Mouse (Mus musculus) gastrocnemius, adult 2 months (tissue): Measurements from ENCODE around the gene Six5. TPM values are rescaled to one million over a fixed set of nuclear protein-coding genes. Genes with fewer than 3 reads are reported as not detected.

ENCODE experiments used
- DNase-seq: peaks from one replicate; pipeline ENCODE4 v3.0.0; 2022
- H3K27ac ChIP-seq: fragments of 200-600 bp; 2 replicates; pipeline ENCODE4 v1.8.1; 2022; ENCODE audit warnings: mild to moderate bottlenecking
- H3K4me3 ChIP-seq: fragments of 200-600 bp; 2 replicates; pipeline ENCODE4 v1.8.1; 2022; ENCODE audit warnings: mild to moderate bottlenecking, moderate library complexity
- CTCF ChIP-seq: fragments of 200-600 bp; IDR thresholded peaks from 2 replicates; pipeline ENCODE4 v1.8.1; 2022; ENCODE audit warnings: antibody characterized with exemption, mild to moderate bottlenecking, moderate library complexity
- intact Hi-C: fragments of 180-260 bp; cut with DNase I; formaldehyde crosslinking; loops from one replicate; pipeline ENCODE4 v1.15.1; 2025
- microRNA-seq: library from miRNA; unstranded; fragments of <30 nt; microRNA quantifications from one replicate; pipeline ENCODE4 v1.2.0, GENCODE M21; 2021
- total RNA-seq, 2 experiments: library from RNA; stranded (reverse); gene quantifications; 2 replicates each; pipeline ENCODE4 v1.2.3; 2021

Six5 gene
- total RNA-seq, 2 experiments from 2014 or later, result 0.89 to 2.3 TPM

DNA sequence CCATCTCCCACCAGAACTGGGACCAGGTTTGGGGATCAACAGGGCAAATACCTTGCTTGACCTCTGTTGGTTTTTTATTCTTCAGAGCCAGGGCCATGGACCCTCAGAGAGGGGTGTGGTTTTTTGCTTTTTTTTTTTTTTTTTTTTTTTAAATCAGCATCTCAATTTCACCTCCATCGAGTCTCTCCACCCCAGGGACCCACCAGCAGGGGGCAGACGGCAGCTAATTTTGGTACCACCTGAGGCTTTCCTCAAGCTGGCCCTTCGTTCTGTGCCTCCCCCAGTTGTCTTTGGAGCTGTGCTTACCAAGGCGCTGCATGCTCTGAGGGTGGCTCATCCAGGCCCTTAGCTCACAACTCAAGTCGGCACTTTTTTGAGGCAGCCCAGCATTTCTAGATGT is 43.0 kb downstream of the Six5 start:
- Histone ChIP-seq H3K27ac (no peak overlapping the region), H3K4me3 (no peak overlapping the region)
- peak; percentile 74 for DNase-seq
- peak; percentile 63 for TF ChIP-seq CTCF
- intact Hi-C loops, result loop anchor here (5.0 kb wide), 1 partner anchor 65 kb away; no protein-coding TSS in a partner anchor

DNA sequence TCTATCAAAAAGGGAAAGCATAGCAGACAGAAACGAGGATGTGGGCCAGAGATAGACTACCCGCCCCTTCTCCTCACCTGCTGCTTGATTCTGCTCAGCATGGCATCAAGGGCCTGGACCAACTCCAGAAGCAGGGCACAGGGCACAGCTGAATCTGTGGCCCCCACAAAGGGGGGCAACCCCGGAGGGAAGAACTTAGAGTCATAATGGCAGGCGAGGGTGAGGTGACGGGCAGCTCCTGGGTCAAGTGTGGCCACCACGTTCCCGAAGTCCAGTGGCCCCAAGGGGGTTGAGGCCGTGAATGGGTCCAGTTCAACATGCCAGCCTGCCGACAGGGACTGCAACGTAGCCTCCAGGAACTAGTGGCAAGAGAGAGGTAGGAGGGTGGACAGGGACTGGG is 52.4 kb downstream of the Six5 start:
- no peak for DNase-seq
- H3K27ac ChIP-seq, result no peak overlapping the region
- no peak for TF ChIP-seq CTCF
- H3K4me3 ChIP-seq, result no peak overlapping the region
- intact Hi-C loops, result no loop called here

DNA sequence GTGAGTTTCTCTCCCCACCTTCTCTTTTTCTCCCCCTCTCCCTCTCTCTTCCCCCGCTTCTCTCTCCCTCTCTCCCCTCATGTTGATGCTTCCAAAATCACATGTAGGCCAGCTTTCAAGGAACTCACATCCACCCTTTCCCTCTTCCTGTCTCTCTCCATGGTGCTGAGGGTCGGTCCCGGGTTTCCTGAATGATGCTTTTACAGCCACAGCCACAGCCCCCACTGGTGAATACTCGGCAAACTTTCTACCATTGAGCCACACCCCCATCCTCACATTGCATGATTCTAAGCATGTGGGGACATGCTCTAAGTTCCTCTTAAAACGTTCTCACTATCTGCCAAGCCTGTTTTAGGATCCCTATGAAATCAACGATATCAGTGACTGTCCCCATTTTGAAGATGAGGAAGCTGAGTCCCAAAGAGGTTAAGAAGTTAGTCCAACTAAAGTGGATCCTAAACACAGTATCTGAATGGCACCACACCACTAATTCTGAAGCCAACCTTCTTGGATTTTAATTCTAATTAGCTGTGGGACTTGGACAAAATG is 53.2 kb downstream of the Six5 start:
- no peak for TF ChIP-seq CTCF
- no peak overlapping the region for H3K4me3 ChIP-seq
- H3K27ac ChIP-seq, result no peak overlapping the region
- intact Hi-C loops, result loop anchor here (2.0 kb wide), 1 partner anchor 15 kb away; no protein-coding TSS in a partner anchor
- DNase-seq, result no peak

Small RNA genes within 50 kb of the gene (microRNA-seq; reads per million reads assigned to microRNA genes)
- gene Mir3100, result 8.7 reads per million, percentile 4 among the genes with 10 or more reads in this experiment

Other genes with a start within 250 kb of the Six5 start
- gene Pglyrp1, start 223.3 kb upstream of the Six5 start, total RNA-seq, result not detected
- gene Ccdc61, start 184.2 kb upstream of the Six5 start, total RNA-seq, result 1 to 10 TPM; 4.1 to 5.6 TPM
- 1 to 10 TPM; 1.6 to 2.1 TPM for gene Nova2, start 168.7 kb upstream of the Six5 start, total RNA-seq
- gene Nanos2, start 107.2 kb upstream of the Six5 start, total RNA-seq, result not detected
- 1 to 10 TPM; 6.3 to 6.7 TPM for gene Mypop, start 103.3 kb upstream of the Six5 start, total RNA-seq
- 10 to 100 TPM; 18.2 to 20.5 TPM for gene Irf2bp1, start 90.5 kb upstream of the Six5 start, total RNA-seq
- gene Foxa3, start 71.1 kb upstream of the Six5 start, total RNA-seq, result not detected
- gene Sympk, start 70.2 kb upstream of the Six5 start, total RNA-seq, result 10 to 100 TPM; 70.9 to 81.5 TPM
- gene Rsph6a, start 39.9 kb upstream of the Six5 start, total RNA-seq, result not detected
- 10 to 100 TPM; 31.9 to 32.1 TPM for gene Dmwd, start 18.4 kb upstream of the Six5 start, total RNA-seq
- gene Dmpk, start 10.7 kb upstream of the Six5 start, total RNA-seq, result 100 to 1,000 TPM; 265 to 336 TPM
- not detected for gene Gm4969, start 23.8 kb downstream of the Six5 start, total RNA-seq
- gene Fbxo46, start 25.3 kb downstream of the Six5 start, total RNA-seq, result 1 to 10 TPM; 2.3 to 3.0 TPM
- 1 to 10 TPM; 2.0 TPM for gene Qpctl, start 54.7 kb downstream of the Six5 start, total RNA-seq
- gene Snrpd2, start 55.1 kb downstream of the Six5 start, total RNA-seq, result 10 to 100 TPM; 49.7 to 58.0 TPM
- not detected for gene Gipr, start 71.5 kb downstream of the Six5 start, total RNA-seq
- 10 to 100 TPM in 1 of 2 experiments, 1 to 10 TPM in 1; 9.5 to 10.5 TPM for gene Eml2, start 81.8 kb downstream of the Six5 start, total RNA-seq
- gene Gpr4, start 117.9 kb downstream of the Six5 start, total RNA-seq, result 1 to 10 TPM; 1.9 to 2.9 TPM
- gene Opa3, start 133.7 kb downstream of the Six5 start, total RNA-seq, result 10 to 100 TPM; 41.9 to 52.4 TPM
- 10 to 100 TPM; 13.6 to 17.3 TPM for gene Vasp, start 177.2 kb downstream of the Six5 start, total RNA-seq
- under 1 TPM in 1 of 2 experiments, not detected in 1; 0.74 TPM for gene Ppm1n, start 185.5 kb downstream of the Six5 start, total RNA-seq
- 1,000 to 10,000 TPM in 1 of 2 experiments, 100 to 1,000 TPM in 1; 987 to 1,150 TPM for gene Rtn2, start 188.0 kb downstream of the Six5 start, total RNA-seq
- gene Fosb, start 215.5 kb downstream of the Six5 start, total RNA-seq, result under 1 TPM; 0.22 to 0.59 TPM